14 mouse cellular contexts compared by ENCODE assay signal in the genomic region with DNA sequence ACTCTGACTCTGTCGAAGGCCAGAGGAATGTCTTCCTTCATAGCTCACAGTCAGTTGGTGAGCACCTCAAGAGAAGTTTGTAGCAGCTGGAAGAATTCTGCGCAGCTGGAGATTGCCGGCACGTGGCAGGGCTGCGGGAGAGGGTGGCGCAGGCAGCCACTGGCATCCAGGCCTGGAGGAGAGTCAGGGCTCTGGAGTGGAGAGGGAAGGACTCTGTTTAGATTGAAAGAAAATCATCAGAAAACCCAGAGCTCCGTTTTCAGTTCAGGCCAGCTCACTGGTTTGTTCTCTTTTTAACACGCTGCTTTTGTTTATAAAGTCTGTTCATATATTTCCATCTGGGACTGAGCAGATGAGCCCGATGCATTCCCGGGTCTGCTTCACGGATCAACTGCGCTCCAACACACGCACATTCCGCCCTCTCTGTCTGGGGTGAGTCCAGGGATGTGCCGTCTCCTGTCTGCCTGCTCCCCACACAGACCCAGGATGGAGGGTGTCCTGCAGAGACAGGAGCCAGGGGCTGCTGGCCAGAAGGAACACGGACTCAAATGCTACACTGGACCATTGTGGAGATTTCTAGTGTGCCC. TPM values are rescaled to one million over a fixed set of nuclear protein-coding genes. Genes with fewer than 3 reads are reported as not detected.
A peak's percentile ranks its signal among the peaks of the same experiment; 100 is the strongest.
DNase-seq lines count a peak whose midpoint lies in the region.
"Had no signal": no experiment of that assay in that cellular context is flagged by ENCODE, and none has a peak within 500 bp of the region (broad histone marks: within the 10 kb centered on the region; RNA-seq: fewer than 3 reads in every experiment).

No protein-coding gene starts in this region.

- intact Hi-C loops in heart, postnatal 25 days (cut with DNase I): no loop called here

- DNase-seq in heart, adult 11 months: peak; percentile 71
- no peak for DNase-seq in heart, postnatal 25 days (ENCODE audit: low spot score)
- DNase-seq in testis, postnatal 14 days (ENCODE audit: low spot score): peak; percentile 16
- no peak for DNase-seq in testis, postnatal 10 days (ENCODE audit: low spot score)
- DNase-seq in layer of hippocampus, adult 9-11 months: peak; percentile 39
- peak; percentile 58 for DNase-seq in yolk sac, embryonic 10.5 days (ENCODE audit: low spot score)
- DNase-seq in adrenal gland, adult (ENCODE audit: inconsistent age in 2 of 2, low spot score in 1 of 2): no peak
- DNase-seq in Muller cell, postnatal 12 days (ENCODE audit: inconsistent ontology term): no peak
- DNase-seq: adrenal gland, postnatal 25 days; cerebellum, adult 2 months; kidney, postnatal 4 days; left cerebral cortex, postnatal 4 days; lung, postnatal 14 days had no signal

RNA-seq across cellular contexts. Expression of a gene that starts 56.0 kb away (rescaled TPM):
- total RNA-seq in heart, postnatal 25 days (2021): 10 to 100 TPM in 1 of 2 experiments, 1 to 10 TPM in 1; 2.4 to 23.4 TPM
- total RNA-seq: common myeloid progenitor, adult 5-6 weeks had no signal

Comparison
In these comparisons a context has a peak if more than half of its experiments do, and no peak if none do; other contexts are left out.
1. DNase-seq: peak in heart, adult 11 months (single experiment), testis, postnatal 14 days (single experiment), layer of hippocampus, adult 9-11 months (single experiment) and yolk sac, embryonic 10.5 days (single experiment); none in heart, postnatal 25 days (single experiment), testis, postnatal 10 days (single experiment), adrenal gland, adult (0 of 2) and Muller cell, postnatal 12 days (single experiment).